Mouse (Mus musculus): ENCODE data around the gene Map2k7.

GRCm38 (mm10) chr8:4216791-4217621 is 21.5 kb upstream of the Map2k7 start, which contains the start of gene Prr36:
- TF ChIP-seq CTCF (IDR thresholded peaks at IDR 0.05; ENCODE audit: low read depth, low read length) (no peak), POLR2A (IDR thresholded peaks at IDR 0.05; ENCODE audit: insufficient read depth, low read length) (no peak), EP300 (IDR thresholded peaks at IDR 0.05; ENCODE audit: insufficient read depth, low read depth, low read length) (no peak)

All from ES-Bruce4 (cell line).